Mouse (Mus musculus): ENCODE measurements around the gene Ly6g6f.
"Not testable (repeated sequence)": the region's sequence is repeated elsewhere in the genome, so short reads cannot be mapped to it uniquely, and the experiment has no call there.

Ly6g6f gene

GRCm38 (mm10) chr17:35085208-35085865 lies at the start of gene Ly6g6f:
TSS of gene Ly6g6f (minus strand) at chr17:35085610.
- no peak for DNase-seq (ENCODE audit: low spot score)

DNA sequence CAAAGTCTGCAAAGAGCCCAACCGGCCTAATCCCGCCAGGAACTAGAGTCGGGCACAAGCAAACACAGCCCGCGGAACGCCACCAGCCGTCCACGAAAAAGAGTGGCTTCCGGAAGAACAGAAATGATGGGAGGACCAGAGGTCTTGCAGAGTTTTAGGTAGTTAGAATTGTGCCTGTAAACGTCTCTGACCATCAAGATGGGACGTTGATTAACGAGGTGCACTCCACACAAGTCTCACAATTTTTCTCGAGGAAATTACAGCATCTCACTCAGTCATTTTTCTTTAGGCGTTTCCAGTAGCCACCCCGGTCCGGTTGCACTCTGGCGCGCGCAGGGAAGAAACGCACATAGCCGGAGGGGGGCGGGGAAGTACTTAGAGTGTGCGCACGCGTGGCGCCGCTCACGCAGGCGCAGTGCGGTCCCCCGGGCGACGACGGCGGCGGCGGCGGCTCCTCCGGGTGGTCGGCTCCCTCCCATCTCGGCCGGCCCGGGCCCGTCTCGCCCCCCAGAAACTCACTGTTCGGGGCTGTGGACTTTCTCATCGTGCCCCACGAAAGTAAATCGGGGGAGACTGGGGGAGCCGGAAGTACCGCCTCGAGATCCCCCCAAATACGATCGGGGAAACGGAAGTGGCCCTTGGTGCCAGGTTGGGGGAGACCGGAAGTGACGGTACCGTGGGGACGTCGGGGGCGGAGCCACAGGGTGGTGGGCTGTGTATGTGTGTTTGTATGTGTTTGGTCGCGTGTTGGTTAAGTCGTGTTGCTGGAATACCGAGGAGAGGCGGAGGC lies 49.6 kb upstream of the Ly6g6f start, which contains the start of gene Bag6:
Bag6 (plus strand) TSS at position 378 of the 790 bp plus-strand sequence.
- DNase-seq (ENCODE audit: low spot score): peak; percentile 94

DNA sequence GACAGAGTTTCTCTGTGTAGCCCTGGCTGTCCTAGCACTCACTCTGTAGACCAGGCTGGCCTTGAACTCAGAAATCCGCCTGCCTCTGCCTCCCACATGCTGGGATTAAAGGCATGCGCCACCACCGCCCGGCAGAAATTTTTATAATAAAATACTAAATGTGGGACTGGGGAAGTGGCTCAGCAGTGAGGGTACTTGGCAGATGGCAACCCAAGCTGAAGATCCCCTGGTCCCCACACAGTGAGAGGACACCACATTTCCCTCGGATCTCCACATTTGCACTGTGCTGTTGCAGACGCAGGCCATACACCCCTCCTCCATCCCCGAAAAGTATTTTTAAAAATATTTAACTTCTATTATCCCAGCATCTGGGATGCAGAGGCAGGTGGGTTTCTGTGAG lies 48.1 kb upstream of the Ly6g6f start:
- no peak for DNase-seq (ENCODE audit: low spot score)

DNA sequence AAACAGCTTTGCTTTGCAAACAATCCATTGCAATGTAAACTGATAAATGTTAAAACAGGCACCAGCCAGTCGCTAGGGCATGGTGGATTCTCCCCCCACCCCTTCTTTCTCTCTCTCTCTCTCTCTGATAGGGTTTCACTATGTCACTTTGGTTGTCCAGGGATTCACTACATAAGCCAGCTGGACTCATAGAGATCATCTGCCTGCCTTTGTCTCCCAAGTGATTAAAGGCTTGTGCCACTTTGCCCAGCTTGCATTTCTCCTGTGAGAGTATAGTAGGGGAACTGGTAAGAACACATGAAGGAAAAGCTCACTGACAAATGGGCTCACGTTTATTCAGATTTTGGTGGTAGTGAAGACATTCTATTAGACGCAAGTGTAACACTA lies 46.8 kb upstream of the Ly6g6f start:
- no peak for DNase-seq (ENCODE audit: low spot score)

- no peak for DNase-seq (ENCODE audit: low spot score)
Measured at GRCm38 (mm10) chr17:35131500-35132173, 46.2 kb upstream of the Ly6g6f start, which contains the start of gene Apom. TSS of gene Apom (minus strand) at chr17:35132050.

DNA sequence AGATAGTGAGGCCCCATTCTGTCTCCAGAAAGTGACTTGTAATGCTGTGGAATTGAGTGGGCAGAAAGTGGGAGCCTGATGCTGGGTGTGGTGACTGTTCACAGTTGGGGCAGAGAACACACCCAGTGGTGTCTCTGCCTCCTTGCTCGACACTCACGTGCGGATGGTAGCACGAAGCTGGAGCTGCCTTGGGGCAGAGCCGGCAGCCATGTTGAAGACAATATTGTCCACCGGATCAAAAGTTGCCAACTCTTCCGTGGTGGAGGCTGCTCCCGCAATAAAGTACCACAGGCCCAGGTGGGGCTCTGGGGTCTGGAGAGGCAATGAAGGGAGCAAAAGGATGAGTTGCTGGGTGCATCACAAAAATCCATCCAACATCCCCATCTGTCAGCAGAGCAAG lies 45.6 kb upstream of the Ly6g6f start:
- no peak for DNase-seq (ENCODE audit: low spot score)

GRCm38 (mm10) chr17:35128996-35129395 lies 43.6 kb upstream of the Ly6g6f start:
- DNase-seq (ENCODE audit: low spot score): no peak

DNA sequence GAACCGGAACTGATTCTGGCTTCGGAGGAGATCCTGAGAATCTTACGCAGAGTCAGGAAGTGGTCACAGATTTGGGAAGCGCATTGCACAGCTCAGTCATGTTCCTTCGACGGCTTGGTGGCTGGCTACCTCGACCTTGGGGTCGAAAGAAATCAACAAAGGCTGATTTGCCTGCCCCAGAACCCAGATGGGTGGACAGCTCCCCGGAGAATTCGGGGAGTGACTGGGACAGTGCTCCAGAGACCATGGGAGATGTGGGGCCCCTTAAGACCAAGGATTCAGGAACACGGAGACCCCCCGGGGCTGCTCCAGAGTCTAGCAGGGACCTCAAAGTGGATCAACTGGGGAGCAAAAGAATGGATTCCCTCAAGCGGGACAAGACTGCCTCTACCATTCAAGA lies 41.6 kb upstream of the Ly6g6f start:
- no peak for DNase-seq (ENCODE audit: low spot score)

GRCm38 (mm10) chr17:35126206-35126611 lies 40.8 kb upstream of the Ly6g6f start, which contains the start of gene D17H6S53E:
TSS of gene D17H6S53E (plus strand) at chr17:35126373.
- DNase-seq (ENCODE audit: low spot score): peak; percentile 76

DNA sequence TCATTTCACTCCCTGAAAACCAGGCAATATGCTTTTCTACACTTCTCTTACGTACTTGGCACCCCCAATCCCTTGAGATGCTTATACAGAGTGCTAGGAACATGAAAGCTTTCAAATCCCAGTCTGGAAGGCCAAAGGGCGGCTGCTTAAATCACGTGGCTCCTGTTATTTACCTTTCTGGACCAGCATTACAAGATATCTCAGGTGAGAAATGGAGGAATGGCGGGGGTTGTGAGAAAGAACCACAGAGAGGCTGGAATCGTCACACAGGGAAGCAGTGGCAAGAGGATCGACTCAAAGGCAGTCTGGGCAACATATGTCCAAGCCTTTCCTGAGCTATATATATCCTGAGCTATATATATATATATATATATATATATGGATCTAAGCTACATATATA lies 40.2 kb upstream of the Ly6g6f start:
- DNase-seq (ENCODE audit: low spot score): no peak

DNA sequence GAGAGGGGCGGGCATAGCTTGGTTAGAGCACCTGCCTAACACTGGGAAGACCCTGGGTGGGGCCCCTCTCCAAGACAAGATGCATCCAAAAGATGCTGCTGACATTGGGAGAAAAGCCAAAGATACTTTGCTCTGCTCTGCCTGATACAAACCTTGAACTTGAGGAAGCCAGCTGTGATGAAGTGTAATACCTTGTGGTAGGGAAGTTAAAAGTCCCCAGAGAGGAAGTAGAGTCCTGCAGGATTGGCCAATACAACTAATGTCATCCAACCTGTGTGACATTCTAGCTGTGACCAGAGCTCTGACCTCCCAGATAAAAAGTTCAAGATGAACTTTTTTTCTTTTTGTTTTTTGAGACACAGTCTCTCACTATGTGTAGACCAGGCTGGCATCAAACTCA lies 39.7 kb upstream of the Ly6g6f start:
- no peak for DNase-seq (ENCODE audit: low spot score)

DNA sequence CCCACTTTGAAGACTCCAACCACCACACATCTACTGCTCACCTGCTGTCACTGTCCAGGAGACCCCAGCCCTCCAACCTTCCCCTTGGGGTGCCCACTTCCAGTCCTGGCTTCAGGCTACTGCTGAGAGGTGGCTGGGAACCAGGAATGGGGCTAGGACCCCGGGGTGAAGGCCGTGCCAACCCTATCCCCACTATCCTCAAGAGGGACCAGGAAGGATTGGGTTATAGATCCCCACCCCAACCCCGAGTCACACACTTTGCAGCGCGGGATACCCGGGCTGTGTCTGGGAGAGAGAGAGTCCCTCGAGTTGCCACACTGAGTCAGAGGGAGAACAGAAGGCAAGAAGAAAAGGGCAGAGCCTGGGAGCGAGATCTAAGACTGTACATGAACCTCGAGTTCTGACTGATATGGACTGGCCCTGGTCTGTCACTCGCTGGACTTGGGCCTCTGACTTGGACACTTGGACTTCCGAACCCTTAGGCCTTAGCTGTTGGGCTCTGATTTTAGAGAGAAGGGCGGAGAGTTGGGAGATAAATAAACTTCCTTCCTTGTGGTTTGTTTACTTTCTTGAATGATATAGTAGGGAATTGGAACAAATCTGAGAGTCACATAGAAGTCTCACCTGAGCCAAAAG lies 39.0 kb upstream of the Ly6g6f start:
- not testable (repeated sequence) for DNase-seq (ENCODE audit: low spot score)

DNA sequence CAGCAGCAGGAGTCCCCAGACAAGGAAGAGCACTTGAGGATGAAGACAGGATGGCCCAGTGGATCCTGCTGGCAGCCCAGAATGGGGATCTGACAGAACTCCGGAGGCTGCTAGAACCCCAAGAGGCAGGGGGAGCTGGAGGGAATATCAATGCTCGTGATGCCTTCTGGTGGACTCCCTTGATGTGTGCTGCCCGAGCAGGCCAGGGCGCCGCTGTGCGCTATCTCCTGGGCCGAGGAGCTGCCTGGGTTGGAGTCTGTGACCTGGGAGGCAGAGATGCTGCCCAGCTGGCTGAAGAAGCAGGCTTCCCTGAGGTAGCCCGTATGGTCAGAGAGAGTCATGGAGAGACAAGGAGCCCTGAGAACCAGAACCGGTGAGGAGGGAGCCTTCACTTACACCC lies 37.9 kb upstream of the Ly6g6f start:
- not testable (repeated sequence) for DNase-seq (ENCODE audit: low spot score)

GRCm38 (mm10) chr17:35121871-35122303 lies 36.5 kb upstream of the Ly6g6f start, which contains the start of gene Csnk2b:
TSS of gene Csnk2b (minus strand) at chr17:35122053.
- peak; percentile 42 for DNase-seq (ENCODE audit: low spot score)

GRCm38 (mm10) chr17:35121143-35121799 lies 35.9 kb upstream of the Ly6g6f start, which contains the start of gene Gpank1:
TSS of gene Gpank1 (plus strand) at chr17:35121455.
- DNase-seq (ENCODE audit: low spot score): peak; percentile 99

GRCm38 (mm10) chr17:35120745-35121142 lies 35.3 kb upstream of the Ly6g6f start:
- peak; percentile 46 for DNase-seq (ENCODE audit: low spot score)

DNA sequence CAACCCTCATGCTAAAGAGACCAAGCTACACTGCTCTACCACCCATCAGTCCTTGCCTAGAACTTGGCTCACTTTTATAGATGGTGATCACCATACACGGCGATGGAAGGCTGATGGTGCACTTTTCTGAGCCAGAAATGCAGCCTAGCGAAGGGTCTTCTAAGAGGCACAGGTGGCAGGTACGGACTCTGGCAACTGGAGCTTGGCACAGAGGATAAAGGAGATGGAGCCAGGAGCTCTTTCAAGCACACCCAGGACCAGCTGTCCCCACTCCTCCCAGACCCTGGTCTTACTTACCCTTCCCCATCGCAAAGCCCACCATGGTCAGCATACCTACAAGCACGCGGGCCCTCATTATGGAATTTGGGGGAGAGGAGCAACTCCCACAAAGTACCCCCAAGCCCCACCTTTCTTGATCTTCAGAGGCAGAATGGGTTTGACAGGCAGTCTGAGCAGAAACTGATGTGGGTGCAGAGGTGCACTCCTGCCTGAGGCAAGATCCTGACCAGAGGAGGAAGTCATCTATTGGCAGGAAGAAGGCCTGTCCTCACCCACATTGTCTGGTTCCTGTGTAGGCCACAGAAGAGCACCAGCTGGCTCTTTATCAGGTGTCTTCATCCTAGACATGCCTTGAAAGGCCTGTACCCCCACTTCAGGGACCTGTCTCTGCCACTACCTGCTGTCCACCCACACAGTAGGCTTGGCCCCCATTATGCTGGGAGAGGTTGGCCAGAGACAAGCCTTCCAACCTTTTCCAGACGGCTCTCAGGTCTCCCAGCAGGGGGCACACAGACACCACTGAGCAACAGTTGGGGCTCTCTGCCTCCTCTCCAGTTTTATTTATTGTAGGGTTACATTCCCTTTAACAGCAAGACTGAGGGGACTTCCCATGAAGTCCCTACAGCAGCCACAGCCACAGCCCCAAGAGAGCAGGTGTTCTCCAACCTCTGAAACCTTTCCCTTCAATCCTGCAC lies 29.9 kb upstream of the Ly6g6f start, which contains the start of gene Ly6g5b:
Ly6g5b (minus strand) TSS at position 383 of the 974 bp plus-strand sequence.
- no peak for DNase-seq (ENCODE audit: low spot score)

GRCm38 (mm10) chr17:35111774-35112173 lies 26.4 kb upstream of the Ly6g6f start:
- no peak for DNase-seq (ENCODE audit: low spot score)

- no peak for DNase-seq (ENCODE audit: low spot score)
Measured at GRCm38 (mm10) chr17:35108097-35108496, 22.7 kb upstream of the Ly6g6f start, which contains the start of gene Ly6g5c. TSS of gene Ly6g5c (plus strand) at chr17:35108279.

DNA sequence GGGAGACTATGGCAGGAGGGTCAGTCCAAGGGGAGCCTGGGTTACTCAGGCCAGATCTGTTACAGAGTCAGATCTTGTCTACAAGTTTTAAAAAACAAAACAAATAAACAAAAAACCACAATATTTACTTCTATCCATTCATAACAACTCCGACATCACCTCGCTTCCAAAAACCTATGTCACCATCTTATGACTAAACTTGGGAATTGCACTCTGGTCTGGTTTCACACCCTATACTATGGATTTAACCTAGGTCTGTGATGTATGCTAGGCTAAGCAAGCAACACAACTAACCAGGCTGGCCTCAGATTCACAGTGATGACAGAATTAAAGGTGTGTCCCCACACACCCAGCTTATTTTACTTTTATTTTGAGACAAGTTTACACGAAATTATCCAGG lies 21.1 kb upstream of the Ly6g6f start:
- DNase-seq (ENCODE audit: low spot score): no peak
